Mouse (Mus musculus): Measurements from ENCODE around the gene Tubb5. TPM values are rescaled to one million over a fixed set of nuclear protein-coding genes. Genes with fewer than 3 reads are reported as not detected.
A peak's percentile ranks its signal among the peaks of the same experiment; 100 is the strongest.

Tubb5 gene
- polyA plus RNA-seq, 1 experiment from 2014 or later = 1,416 TPM

DNA sequence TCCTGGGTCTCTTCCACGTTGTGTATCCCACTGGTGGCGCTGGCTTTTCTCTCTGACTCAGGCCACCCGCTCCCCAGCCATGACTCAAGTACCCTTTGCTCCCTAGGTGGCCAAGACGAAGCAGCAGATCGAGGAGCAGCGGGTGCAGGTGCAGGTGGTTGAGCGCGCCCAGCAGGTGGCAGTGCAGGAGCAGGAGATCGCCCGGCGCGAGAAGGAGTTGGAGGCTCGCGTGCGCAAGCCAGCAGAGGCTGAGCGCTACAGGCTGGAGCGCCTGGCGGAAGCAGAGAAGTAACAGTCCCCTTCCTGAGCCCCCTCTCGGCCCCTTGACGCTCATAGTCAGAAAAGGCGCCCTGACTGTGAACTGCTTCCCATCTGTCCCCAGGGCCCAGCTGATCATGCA, 8.4 kb downstream of the Tubb5 start:
- WGBS = under 1% methylated on average over 21 of the region's 21 CpGs
- Histone ChIP-seq H3K4me3 (ENCODE audit: low read depth, low read length) (no peak overlapping the region), H3K9ac (ENCODE audit: low read length) (no peak overlapping the region), H3K36me3 (ENCODE audit: control insufficient read depth, insufficient read depth, low read length) (peaks cover 30% of the 10 kb centered on the region; the same call in 1 of the 2 replicates), H3K9me3 (ENCODE audit: control insufficient read depth, low read length) (no peaks in the 10 kb centered on the region), H3K4me2 (ENCODE audit: low read depth, severe bottlenecking) (peak overlapping the region; percentile 12), H3K27ac (replicated peaks; ENCODE audit: low read depth, low read length) (no peak overlapping the region), H3K4me1 (ENCODE audit: control insufficient read depth, insufficient read depth, low read length) (peaks cover 10% of the 10 kb centered on the region; the same call in 1 of the 2 replicates), H3K27me3 (ENCODE audit: control insufficient read depth, insufficient read depth, low read length) (no peaks in the 10 kb centered on the region)
- peak; percentile 22; the same call in 1 of the 2 replicates for ATAC-seq (ENCODE audit: insufficient number of reproducible peaks, low FRiP score, low TSS enrichment, low read depth)
- peak; percentile 88 for DNase-seq (ENCODE audit: low spot score)

DNA sequence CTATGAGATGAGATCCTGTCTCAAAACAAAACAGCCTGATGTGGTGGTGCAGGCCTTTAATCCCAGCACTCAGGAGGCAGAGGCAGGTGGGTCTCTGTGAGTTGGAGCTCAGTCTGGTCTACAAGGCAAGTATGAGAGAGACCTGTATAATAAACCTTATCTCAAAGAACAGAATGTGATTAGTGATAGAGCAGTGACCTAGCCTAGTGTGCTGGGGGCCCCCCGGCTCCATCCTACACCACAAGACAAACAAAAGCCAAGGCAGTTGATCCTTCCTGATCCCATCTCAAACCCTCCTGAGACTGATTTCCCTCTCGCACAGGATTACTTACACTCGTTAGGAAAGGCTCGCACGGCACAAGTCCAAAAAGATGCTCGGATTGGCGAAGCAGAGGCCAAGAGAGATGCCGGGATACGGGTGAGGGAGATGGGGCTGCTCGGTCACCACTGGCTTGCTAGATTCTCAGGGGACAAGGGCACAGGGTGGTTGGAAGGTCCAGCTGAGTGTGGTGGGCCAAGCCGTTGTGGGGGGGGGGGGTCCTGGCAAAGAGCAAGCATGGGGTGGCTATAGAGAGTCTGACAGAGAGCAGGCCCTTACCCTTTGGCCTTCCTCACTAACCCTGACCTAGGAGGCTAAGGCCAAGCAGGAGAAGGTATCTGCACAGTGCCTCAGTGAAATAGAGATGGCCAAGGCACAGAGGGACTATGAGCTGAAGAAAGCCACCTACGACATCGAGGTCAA, 12.8 kb downstream of the Tubb5 start:
- no peak overlapping the region for H3K27ac ChIP-seq (replicated peaks; ENCODE audit: low read depth, low read length)

DNA sequence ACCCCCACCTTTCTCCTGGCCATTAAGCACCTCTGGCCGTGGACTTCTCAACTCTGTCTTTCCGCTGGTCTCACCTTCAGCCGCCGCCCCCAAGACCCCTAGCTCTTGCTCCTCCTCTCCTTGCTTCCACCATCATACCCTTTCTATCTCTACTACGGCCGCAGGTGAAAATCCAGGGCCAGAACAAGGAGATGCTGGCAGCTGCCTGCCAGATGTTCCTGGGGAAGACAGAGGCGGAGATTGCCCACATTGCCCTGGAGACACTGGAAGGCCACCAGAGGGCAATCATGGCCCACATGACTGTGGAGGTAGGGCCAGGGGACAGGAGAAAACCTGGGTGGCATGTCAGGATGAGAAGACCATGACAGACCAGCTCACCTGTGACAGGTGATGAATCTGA, 13.7 kb downstream of the Tubb5 start:
- 43% methylated on average over 7 of the region's 7 CpGs for WGBS
- no peak for ATAC-seq (ENCODE audit: insufficient number of reproducible peaks, low FRiP score, low TSS enrichment, low read depth)
- no peaks in the 10 kb centered on the region for H3K27me3 ChIP-seq (ENCODE audit: control insufficient read depth, insufficient read depth, low read length)
- no peaks in the 10 kb centered on the region for H3K9me3 ChIP-seq (ENCODE audit: control insufficient read depth, low read length)
- no peak overlapping the region for H3K4me3 ChIP-seq (ENCODE audit: low read depth, low read length)
- H3K9ac ChIP-seq (ENCODE audit: low read length) = no peak overlapping the region
- H3K27ac ChIP-seq (replicated peaks; ENCODE audit: low read depth, low read length) = no peak overlapping the region
- peak; percentile 52 for DNase-seq (ENCODE audit: low spot score)
- H3K36me3 ChIP-seq (ENCODE audit: control insufficient read depth, insufficient read depth, low read length) = peaks cover 16% of the 10 kb centered on the region; the same call in 1 of the 2 replicates
- H3K4me2 ChIP-seq (ENCODE audit: low read depth, severe bottlenecking) = peak overlapping the region; percentile 92; the same call in 1 of the 2 replicates
- peaks cover 6% of the 10 kb centered on the region; the same call in 1 of the 2 replicates for H3K4me1 ChIP-seq (ENCODE audit: control insufficient read depth, insufficient read depth, low read length)

More for the DNA sequence above, 12.8 kb downstream of the Tubb5 start:
- Histone ChIP-seq H3K4me2 (ENCODE audit: low read depth, severe bottlenecking) (no peak overlapping the region), H3K9ac (ENCODE audit: low read length) (no peak overlapping the region), H3K27me3 (ENCODE audit: control insufficient read depth, insufficient read depth, low read length) (no peaks in the 10 kb centered on the region), H3K4me3 (ENCODE audit: low read depth, low read length) (no peak overlapping the region), H3K9me3 (ENCODE audit: control insufficient read depth, low read length) (no peaks in the 10 kb centered on the region), H3K36me3 (ENCODE audit: control insufficient read depth, insufficient read depth, low read length) (peaks cover 16% of the 10 kb centered on the region; the same call in 1 of the 2 replicates), H3K4me1 (ENCODE audit: control insufficient read depth, insufficient read depth, low read length) (peaks cover 10% of the 10 kb centered on the region; the same call in 1 of the 2 replicates)
- ATAC-seq (ENCODE audit: insufficient number of reproducible peaks, low FRiP score, low TSS enrichment, low read depth) = no peak
- WGBS = 95% methylated on average over 13 of the region's 13 CpGs
- no peak for DNase-seq (ENCODE audit: low spot score)

DNA sequence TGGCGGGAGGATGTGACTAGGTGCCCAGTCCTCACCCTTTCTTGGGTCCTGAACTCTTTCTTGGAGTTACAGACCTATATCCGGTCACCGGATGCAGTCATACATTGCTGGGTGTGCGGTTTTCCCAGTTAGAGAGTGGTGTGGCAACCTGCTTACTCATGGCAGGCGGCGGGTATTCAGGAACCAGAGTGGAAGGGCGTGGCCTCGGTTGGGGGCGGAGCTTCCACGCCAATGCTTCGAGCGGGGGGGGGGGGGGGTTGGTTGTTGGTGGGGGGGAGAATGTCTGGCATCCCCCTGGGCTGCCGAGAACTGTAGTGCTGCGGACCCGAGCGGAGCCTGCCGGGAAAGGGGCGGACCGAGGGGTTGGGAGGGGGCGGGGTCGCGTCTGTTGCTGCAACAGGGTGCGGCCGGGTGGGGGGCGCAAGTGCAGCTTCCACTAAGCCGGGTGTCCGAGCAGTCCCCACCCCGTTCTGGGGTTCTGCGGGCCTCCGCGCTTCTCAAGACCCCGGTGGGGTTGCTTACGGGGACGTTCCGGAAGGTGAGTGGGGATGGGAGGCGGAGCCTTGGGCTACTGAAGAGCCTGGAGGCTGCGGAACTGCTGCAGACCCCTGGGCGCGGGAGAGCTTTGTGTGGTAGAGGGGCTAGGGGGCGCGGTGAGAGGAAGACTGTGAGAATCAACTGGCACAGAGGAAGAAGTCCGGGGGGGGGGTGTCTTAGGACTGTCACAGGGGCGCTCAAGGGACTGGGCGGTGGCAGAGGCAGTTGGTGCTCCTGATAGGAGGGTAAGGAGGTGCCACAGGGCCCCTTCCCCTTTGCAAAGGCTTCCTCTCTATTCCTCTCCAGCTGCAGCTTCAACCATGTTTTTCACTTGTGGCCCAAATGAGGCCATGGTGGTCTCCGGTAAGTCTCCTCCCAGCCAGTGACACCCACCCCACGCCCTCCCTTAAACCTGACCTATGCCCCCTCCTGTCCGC, 14.9 kb downstream of the Tubb5 start, which contains the start of gene Flot1:
Gene Flot1, plus strand, starts transcription at position 267 of the 974 bp plus-strand sequence.
- Histone ChIP-seq H3K36me3 (ENCODE audit: control insufficient read depth, insufficient read depth, low read length) (peaks cover 16% of the 10 kb centered on the region; the same call in 1 of the 2 replicates), H3K4me2 (ENCODE audit: low read depth, severe bottlenecking) (peak within 1 kb of the TSS; percentile 92), H3K27ac (replicated peaks; ENCODE audit: low read depth, low read length) (peak within 1 kb of the TSS; percentile 77; the same call in 1 of the 2 replicates), H3K27me3 (ENCODE audit: control insufficient read depth, insufficient read depth, low read length) (0 out of 2 replicates have a peak, but pooled peaks cover 2% of the 10 kb centered on the region), H3K4me1 (ENCODE audit: control insufficient read depth, insufficient read depth, low read length) (peaks cover 6% of the 10 kb centered on the region; the same call in 1 of the 2 replicates), H3K9ac (ENCODE audit: low read length) (peak within 1 kb of the TSS; percentile 76), H3K4me3 (ENCODE audit: low read depth, low read length) (peak within 1 kb of the TSS; percentile 66), H3K9me3 (ENCODE audit: control insufficient read depth, low read length) (no peaks in the 10 kb centered on the region)
- WGBS = under 1% methylated on average over 44 of the region's 47 CpGs
- ATAC-seq (ENCODE audit: insufficient number of reproducible peaks, low FRiP score, low TSS enrichment, low read depth) (peak; percentile 88), DNase-seq (ENCODE audit: low spot score) (peak; percentile 91)

DNA sequence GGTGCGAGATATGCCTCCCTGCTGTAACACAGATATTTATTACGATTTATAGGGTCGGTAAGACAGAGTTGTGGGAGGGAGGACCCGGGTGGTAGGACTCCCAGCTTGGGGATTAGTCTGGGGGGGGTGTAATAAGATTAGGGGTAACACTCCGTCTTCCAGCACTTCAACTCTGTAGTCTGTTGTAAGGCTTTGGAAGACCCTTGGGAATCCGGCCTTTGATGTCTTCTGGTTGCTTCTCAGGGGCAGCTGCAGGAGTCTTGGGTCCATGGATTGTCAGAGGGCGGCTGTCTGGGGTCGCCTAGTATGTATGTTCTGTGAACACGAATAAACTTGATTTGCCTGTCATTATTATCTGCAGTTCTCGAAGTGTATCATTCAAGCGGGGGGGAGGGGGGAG, 15.5 kb downstream of the Tubb5 start:
- WGBS = 2% methylated on average over 11 of the region's 11 CpGs

DNA sequence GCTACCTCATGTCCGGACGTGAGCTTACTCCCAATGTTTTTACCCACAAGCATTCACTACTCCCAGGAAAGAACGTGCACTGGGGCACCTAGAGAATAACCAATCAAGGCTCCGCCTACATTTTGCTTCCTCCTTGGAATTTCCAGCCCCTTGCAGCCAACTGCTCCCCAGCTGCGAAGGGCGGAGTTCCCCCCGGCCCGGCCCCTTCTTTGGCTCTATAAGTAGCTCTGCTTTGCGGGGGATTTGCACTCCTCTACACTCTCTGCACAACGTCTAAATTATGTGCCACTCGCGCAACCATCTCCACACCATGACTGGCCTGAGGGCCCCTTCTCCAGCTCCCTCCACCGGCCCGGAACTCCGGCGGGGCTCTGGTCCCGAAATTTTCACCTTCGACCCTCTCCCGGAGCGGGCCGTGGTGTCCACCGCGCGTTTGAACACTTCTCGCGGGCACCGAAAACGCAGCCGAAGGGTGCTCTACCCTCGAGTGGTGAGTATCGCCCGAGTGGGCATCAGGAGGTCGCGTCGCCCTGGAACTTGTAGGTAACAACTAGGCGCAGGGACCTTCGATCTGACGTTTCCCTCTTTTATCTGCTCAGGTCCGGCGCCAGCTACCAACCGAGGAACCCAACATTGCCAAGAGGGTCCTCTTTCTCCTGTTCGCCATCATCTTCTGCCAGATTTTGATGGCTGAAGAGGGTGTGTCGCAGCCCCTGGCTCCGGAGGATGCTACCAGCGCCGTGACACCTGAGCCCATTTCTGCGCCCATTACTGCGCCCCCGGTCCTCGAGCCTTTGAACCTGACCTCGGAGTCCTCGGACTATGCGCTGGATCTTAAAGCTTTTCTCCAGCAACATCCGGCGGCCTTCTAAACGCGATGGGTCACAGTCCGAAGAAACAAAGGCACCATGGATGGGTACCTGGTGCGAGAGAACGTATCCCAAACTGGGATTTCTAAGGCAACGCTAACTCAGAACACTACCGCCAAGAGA, 16.4 kb downstream of the Tubb5 start, which contains the start of gene Ier3:
Gene Ier3, plus strand, starts transcription at position 246 of the 992 bp plus-strand sequence.
- under 1% methylated on average over 62 of the region's 62 CpGs for WGBS
- Histone ChIP-seq H3K36me3 (ENCODE audit: control insufficient read depth, insufficient read depth, low read length) (peaks cover 6% of the 10 kb centered on the region; the same call in 1 of the 2 replicates), H3K4me1 (ENCODE audit: control insufficient read depth, insufficient read depth, low read length) (peaks cover 14% of the 10 kb centered on the region; the same call in 1 of the 2 replicates), H3K9ac (ENCODE audit: low read length) (peak within 1 kb of the TSS; percentile 50), H3K9me3 (ENCODE audit: control insufficient read depth, low read length) (no peaks in the 10 kb centered on the region), H3K27ac (replicated peaks; ENCODE audit: low read depth, low read length) (no peak within 1 kb of the TSS), H3K27me3 (ENCODE audit: control insufficient read depth, insufficient read depth, low read length) (0 out of 2 replicates have a peak, but pooled peaks cover 2% of the 10 kb centered on the region), H3K4me3 (ENCODE audit: low read depth, low read length) (peak within 1 kb of the TSS; percentile 66), H3K4me2 (ENCODE audit: low read depth, severe bottlenecking) (peak within 1 kb of the TSS; percentile 92)
- ATAC-seq (ENCODE audit: insufficient number of reproducible peaks, low FRiP score, low TSS enrichment, low read depth) (no peak), DNase-seq (ENCODE audit: low spot score) (peak; percentile 83)

More for the DNA sequence above, 15.5 kb downstream of the Tubb5 start:
- no peak for DNase-seq (ENCODE audit: low spot score)
- H3K4me2 ChIP-seq (ENCODE audit: low read depth, severe bottlenecking) = peak overlapping the region; percentile 92
- H3K4me1 ChIP-seq (ENCODE audit: control insufficient read depth, insufficient read depth, low read length) = peaks cover 7% of the 10 kb centered on the region; the same call in 1 of the 2 replicates
- H3K9me3 ChIP-seq (ENCODE audit: control insufficient read depth, low read length) = no peaks in the 10 kb centered on the region
- peak overlapping the region; percentile 50 for H3K9ac ChIP-seq (ENCODE audit: low read length)
- H3K27me3 ChIP-seq (ENCODE audit: control insufficient read depth, insufficient read depth, low read length) = 0 out of 2 replicates have a peak, but pooled peaks cover 2% of the 10 kb centered on the region
- peak; percentile 0; the same call in 1 of the 2 replicates for ATAC-seq (ENCODE audit: insufficient number of reproducible peaks, low FRiP score, low TSS enrichment, low read depth)
- no peak overlapping the region for H3K27ac ChIP-seq (replicated peaks; ENCODE audit: low read depth, low read length)
- peak overlapping the region; percentile 66 for H3K4me3 ChIP-seq (ENCODE audit: low read depth, low read length)
- peaks cover 11% of the 10 kb centered on the region; the same call in 1 of the 2 replicates for H3K36me3 ChIP-seq (ENCODE audit: control insufficient read depth, insufficient read depth, low read length)

DNA sequence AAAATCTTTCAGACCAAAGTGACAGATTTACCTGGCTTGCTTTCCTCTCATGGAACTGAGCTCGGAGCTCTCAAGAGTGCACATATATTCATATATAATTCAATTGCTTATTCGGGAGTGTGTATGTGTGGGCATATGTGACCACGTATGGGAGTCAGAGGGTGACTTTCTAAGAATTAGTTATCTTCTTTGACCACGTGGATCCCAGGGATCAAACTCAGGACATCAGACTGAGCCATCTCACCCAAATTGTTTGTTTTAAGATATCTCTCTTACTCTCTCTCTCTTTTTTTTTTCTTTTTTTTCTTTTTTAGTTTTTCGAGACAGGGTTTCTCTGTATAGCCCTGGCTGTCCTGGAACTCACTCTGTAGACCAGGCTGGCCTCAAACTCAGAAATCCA, 18.0 kb downstream of the Tubb5 start:
- ATAC-seq (ENCODE audit: insufficient number of reproducible peaks, low FRiP score, low TSS enrichment, low read depth) = no peak
- WGBS = 84% methylated on average over 5 of the region's 5 CpGs
- peaks cover 14% of the 10 kb centered on the region; the same call in 1 of the 2 replicates for H3K4me1 ChIP-seq (ENCODE audit: control insufficient read depth, insufficient read depth, low read length)

More for the DNA sequence above, 18.0 kb downstream of the Tubb5 start:
- no peak overlapping the region for H3K9ac ChIP-seq (ENCODE audit: low read length)
- 0 out of 2 replicates have a peak, but pooled peaks cover 2% of the 10 kb centered on the region for H3K27me3 ChIP-seq (ENCODE audit: control insufficient read depth, insufficient read depth, low read length)
- H3K4me3 ChIP-seq (ENCODE audit: low read depth, low read length) = no peak overlapping the region
- H3K27ac ChIP-seq (replicated peaks; ENCODE audit: low read depth, low read length) = no peak overlapping the region
- DNase-seq (ENCODE audit: low spot score) = no peak
- no peaks in the 10 kb centered on the region for H3K36me3 ChIP-seq (ENCODE audit: control insufficient read depth, insufficient read depth, low read length)
- H3K9me3 ChIP-seq (ENCODE audit: control insufficient read depth, low read length) = no peaks in the 10 kb centered on the region
- H3K4me2 ChIP-seq (ENCODE audit: low read depth, severe bottlenecking) = no peak overlapping the region

All from limb, embryonic 11.5 days (tissue).